Mouse (Mus musculus): ENCODE results near the gene Htr2b.

DNA sequence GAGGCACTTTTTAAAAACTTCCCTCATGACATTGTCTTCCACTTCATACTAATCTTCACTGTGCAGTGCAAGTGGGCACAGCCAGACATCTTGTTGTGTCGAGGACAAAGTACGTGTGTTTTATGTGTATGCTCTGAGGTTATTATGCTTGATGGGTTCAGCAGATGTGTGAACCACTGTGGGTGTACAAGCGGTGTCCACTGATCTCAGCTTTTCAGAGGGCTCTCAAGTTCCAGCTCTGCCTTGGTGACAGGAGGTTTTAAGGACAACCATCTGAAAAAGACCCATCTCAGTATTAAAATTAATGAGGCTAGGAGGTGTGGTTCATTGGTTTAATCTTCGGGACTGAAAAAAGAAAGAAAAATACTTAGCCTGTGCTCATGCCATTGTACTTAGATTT is 7.8 kb upstream of the Htr2b start:
- TF ChIP-seq CTCF (IDR thresholded peaks at IDR 0.05; ENCODE audit: borderline replicate concordance, control insufficient read depth, extremely low read depth, insufficient read depth, low read length, poor library complexity): no peak
- TF ChIP-seq POLR2A (IDR thresholded peaks at IDR 0.05; ENCODE audit: control insufficient read depth, extremely low read depth, insufficient read depth, low read length, poor library complexity): no peak

Data from thymus, adult 2 months (tissue).